Mouse (Mus musculus) megakaryocyte progenitor cell, adult 5-6 weeks (primary cell): ENCODE results near the gene Prlhr. TPM values are rescaled to one million over a fixed set of nuclear protein-coding genes. Genes with fewer than 3 reads are reported as not detected.

Source experiments
- ATAC-seq: replicated peaks from 2 replicates; pipeline ENCODE4 v1.8.0; 2016; ENCODE audit warnings: mild to moderate bottlenecking, moderate TSS enrichment, inconsistent platforms; ENCODE audit not compliant: poor library complexity
- total RNA-seq, 2 experiments: library from RNA; stranded (forward) in 1 of 2; stranded (reverse) in 1 of 2; fragments of 157-497, 149-512 nt in 1 of 2; fragments of 200-1000 nt in 1 of 2; gene quantifications; 2 replicates each; pipeline versions ENCODE4 v1.2.3 to v1.2.4; 2015 to 2017

Prlhr gene
- total RNA-seq, 2 experiments from 2014 or later = not detected

GRCm38 (mm10) chr19:60437566-60438241 lies 30.4 kb downstream of the Prlhr start:
- ATAC-seq = peak; percentile 78

GRCm38 (mm10) chr19:60432347-60433129 lies 35.6 kb downstream of the Prlhr start:
- no peak for ATAC-seq

- peak; percentile 78 for ATAC-seq
Measured at GRCm38 (mm10) chr19:60417611-60418010, 50.5 kb downstream of the Prlhr start.

Other genes starting within 250 kb of the Prlhr start
- gene Fam204a, start 241.6 kb downstream of the Prlhr start, total RNA-seq (2015) = 33.3 and 33.7 TPM in 2 replicates
- 72.7 and 77.2 TPM in 2 replicates for gene Fam204a, start 241.6 kb downstream of the Prlhr start, total RNA-seq (2017)
- 31.2 and 33.4 TPM in 2 replicates for gene Cacul1, start 112.7 kb upstream of the Prlhr start, total RNA-seq (2015)
- gene Cacul1, start 112.7 kb upstream of the Prlhr start, total RNA-seq (2017) = 30.1 and 39.1 TPM in 2 replicates